Mouse (Mus musculus) NIH3T3 (cell line): ENCODE measurements around the gene Cmtr1.

Source experiments
- DNase-seq: peaks from one replicate; pipeline ENCODE4 v3.0.0-alpha.2; 2012; ENCODE audit warnings: low read depth

Cmtr1 gene

GRCm38 (mm10) chr17:29737849-29738804 lies 77.7 kb downstream of the Cmtr1 start:
- no peak for DNase-seq

- no peak for DNase-seq
Observed at GRCm38 (mm10) chr17:29747466-29747865, 87.1 kb downstream of the Cmtr1 start.

DNA sequence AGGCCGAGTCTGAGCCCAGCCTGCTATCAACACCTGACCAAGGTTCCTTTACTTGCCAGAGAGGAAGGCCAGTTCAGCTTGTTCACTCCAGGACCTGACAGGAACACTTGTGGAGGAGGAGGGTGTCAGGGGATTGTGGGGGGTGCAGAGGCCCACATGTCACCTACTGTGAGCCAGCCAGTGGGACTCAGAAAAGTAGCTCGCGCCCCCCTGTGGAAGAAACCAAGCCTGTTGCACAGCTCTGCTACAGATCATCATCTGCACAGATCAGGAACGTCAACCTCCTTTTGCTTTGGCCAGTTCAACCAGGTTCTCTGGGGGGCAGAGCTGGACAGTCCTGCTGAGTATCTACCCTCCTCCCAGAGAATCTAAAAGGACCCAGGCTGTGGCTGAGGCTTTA lies 94.1 kb downstream of the Cmtr1 start:
- DNase-seq, result no peak
